Mouse (Mus musculus) bone marrow, adult 2 months (tissue): ENCODE data around the gene Socs7.

Source experiments
- CTCF ChIP-seq: fragments of 200-500 bp; IDR thresholded peaks from 2 replicates; pipeline ENCODE4 v1.5.1; 2011; ENCODE audit warnings: low read length, control low read depth; ENCODE audit not compliant: control insufficient read depth, insufficient read depth
- POLR2A ChIP-seq: fragments of 200-500 bp; IDR thresholded peaks from 2 replicates; pipeline ENCODE4 v1.6.1; 2011; ENCODE audit warnings: low read depth, mild to moderate bottlenecking, control low read depth, low read length, borderline replicate concordance; ENCODE audit not compliant: control insufficient read depth

DNA sequence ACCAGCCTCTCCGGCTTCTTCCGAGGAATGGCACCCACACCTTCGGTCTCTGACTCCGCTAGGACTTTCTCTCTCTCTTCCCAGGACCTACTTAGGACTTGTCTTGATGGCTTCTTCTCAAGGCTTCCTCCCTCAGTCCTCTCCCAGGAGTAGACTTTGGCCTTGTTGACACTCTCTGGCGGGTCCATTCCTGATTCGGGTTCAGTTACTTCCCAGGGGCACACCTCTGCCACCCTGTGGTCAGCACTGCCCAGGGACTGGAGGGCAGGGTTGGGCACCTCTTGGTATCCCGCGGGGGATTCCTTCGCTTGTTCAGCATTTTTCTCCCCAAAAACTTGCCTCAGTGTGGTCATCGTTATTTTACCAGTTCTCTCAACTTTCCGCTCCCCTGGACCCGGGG is 25.0 kb upstream of the Socs7 start:
- no peak for TF ChIP-seq CTCF
- TF ChIP-seq POLR2A, result no peak
